Mouse (Mus musculus) ES-E14 (cell line): Measurements from ENCODE around the gene Adgrd1.

ENCODE experiments used
- CHD2 ChIP-seq: IDR thresholded peaks from 2 replicates; pipeline ENCODE4 v1.6.1; 2014; ENCODE audit warnings: mild to moderate bottlenecking, low read depth, low read length, inconsistent platforms
- HCFC1 ChIP-seq: IDR thresholded peaks from 2 replicates; pipeline ENCODE4 v1.6.1; 2012; ENCODE audit warnings: low read length, inconsistent platforms, borderline replicate concordance; ENCODE audit not compliant: insufficient read depth
- ZC3H11A ChIP-seq: IDR thresholded peaks from 2 replicates; pipeline ENCODE4 v1.6.1; 2012; ENCODE audit warnings: low read depth, mild to moderate bottlenecking, inconsistent platforms, low read length, borderline replicate concordance

DNA sequence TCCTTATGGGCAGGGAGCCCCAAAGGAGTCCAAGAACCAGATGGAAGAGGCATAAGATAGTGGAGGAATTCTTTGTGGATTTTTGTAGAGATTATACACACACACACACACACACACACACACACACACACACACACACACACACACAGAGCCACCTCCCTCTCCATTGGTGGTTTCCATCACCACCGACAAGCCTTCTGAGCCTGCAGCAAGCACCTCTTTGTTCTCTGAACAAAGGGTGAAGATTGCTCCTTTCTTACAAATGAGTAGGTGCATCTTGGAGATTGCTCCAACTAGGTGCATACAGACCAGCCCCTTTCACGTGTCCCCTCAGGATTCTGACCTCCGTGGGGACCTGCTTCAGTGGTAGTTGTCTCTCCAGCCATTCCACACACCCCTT, 79.4 kb downstream of the Adgrd1 start:
- TF ChIP-seq ZC3H11A (no peak), CHD2 (no peak), HCFC1 (no peak)
